Mouse (Mus musculus): Measurements from ENCODE around the gene Midn. TPM values are rescaled to one million over a fixed set of nuclear protein-coding genes. Genes with fewer than 3 reads are reported as not detected.
A peak's percentile ranks its signal among the peaks of the same experiment; 100 is the strongest.

The Midn gene
- polyA plus RNA-seq, 1 experiment from 2014 or later, result 18.6 TPM

GRCm38 (mm10) chr10:80194441-80194840, 46.4 kb downstream of the Midn start:
- Histone ChIP-seq H3K27me3 (peaks cover 31% of the 10 kb centered on the region), H3K9ac (no peak overlapping the region), H3K27ac (no peak overlapping the region), H3K36me3 (no peaks in the 10 kb centered on the region), H3K4me1 (peaks cover 15% of the 10 kb centered on the region), H3K4me2 (no peak overlapping the region), H3K4me3 (no peak overlapping the region), H3K9me3 (no peaks in the 10 kb centered on the region)
- WGBS, result 64% methylated on average over 8 of the region's 8 CpGs
- no peak for ATAC-seq (ENCODE audit: borderline replicate concordance, extremely low read depth, low FRiP score, low TSS enrichment)

DNA sequence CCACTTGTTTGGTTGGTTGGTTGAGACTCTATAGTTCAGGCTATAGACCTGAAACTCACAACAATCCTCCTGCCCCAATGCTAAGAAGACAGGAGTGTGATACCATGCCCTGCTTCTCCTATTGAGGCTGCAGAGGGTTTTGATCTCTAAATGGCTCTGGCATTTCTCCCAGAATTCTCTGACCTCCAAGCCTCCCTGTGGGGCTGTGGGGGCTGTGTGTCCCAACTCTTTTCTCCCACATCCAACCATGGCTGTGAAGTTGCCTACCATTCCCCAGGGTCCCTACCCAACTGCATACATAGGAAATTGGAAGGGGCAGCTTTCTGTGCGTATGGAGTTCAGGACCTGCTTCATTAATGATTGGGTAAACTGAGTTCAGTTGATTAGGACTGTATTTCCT, 48.1 kb downstream of the Midn start:
- H3K9ac ChIP-seq, result no peak overlapping the region
- H3K4me1 ChIP-seq, result peaks cover 3% of the 10 kb centered on the region; the same call in 1 of the 2 replicates
- H3K9me3 ChIP-seq, result no peaks in the 10 kb centered on the region
- H3K36me3 ChIP-seq, result no peaks in the 10 kb centered on the region
- no peak overlapping the region for H3K4me3 ChIP-seq
- 81% methylated on average over 1 of the region's 1 CpGs for WGBS
- no peak overlapping the region for H3K27ac ChIP-seq
- no peak for ATAC-seq (ENCODE audit: borderline replicate concordance, extremely low read depth, low FRiP score, low TSS enrichment)
- H3K27me3 ChIP-seq, result peaks cover 14% of the 10 kb centered on the region
- H3K4me2 ChIP-seq, result no peak overlapping the region

- WGBS, result 76% methylated on average over 33 of the region's 33 CpGs
- H3K4me1 ChIP-seq, result peaks cover 3% of the 10 kb centered on the region; the same call in 1 of the 2 replicates
- no peak for ATAC-seq (ENCODE audit: borderline replicate concordance, extremely low read depth, low FRiP score, low TSS enrichment)
These were observed 48.9 kb downstream of the Midn start for GRCm38 (mm10) chr10:80196778-80197581.

GRCm38 (mm10) chr10:80199440-80200008, 51.5 kb downstream of the Midn start:
- Histone ChIP-seq H3K9me3 (no peaks in the 10 kb centered on the region), H3K4me1 (peaks cover 3% of the 10 kb centered on the region; the same call in 1 of the 2 replicates), H3K27me3 (no peaks in the 10 kb centered on the region), H3K4me2 (no peak overlapping the region), H3K4me3 (no peak overlapping the region), H3K27ac (no peak overlapping the region), H3K36me3 (no peaks in the 10 kb centered on the region), H3K9ac (no peak overlapping the region)
- 54% methylated on average over 3 of the region's 3 CpGs for WGBS
- peak; percentile 66; the same call in 1 of the 2 replicates for ATAC-seq (ENCODE audit: borderline replicate concordance, extremely low read depth, low FRiP score, low TSS enrichment)

More at GRCm38 (mm10) chr10:80196778-80197581, 48.9 kb downstream of the Midn start:
- no peak overlapping the region for H3K4me3 ChIP-seq
- no peak overlapping the region for H3K9ac ChIP-seq
- peaks cover 7% of the 10 kb centered on the region for H3K27me3 ChIP-seq
- H3K9me3 ChIP-seq, result no peaks in the 10 kb centered on the region
- H3K27ac ChIP-seq, result no peak overlapping the region
- H3K36me3 ChIP-seq, result no peaks in the 10 kb centered on the region
- no peak overlapping the region for H3K4me2 ChIP-seq

DNA sequence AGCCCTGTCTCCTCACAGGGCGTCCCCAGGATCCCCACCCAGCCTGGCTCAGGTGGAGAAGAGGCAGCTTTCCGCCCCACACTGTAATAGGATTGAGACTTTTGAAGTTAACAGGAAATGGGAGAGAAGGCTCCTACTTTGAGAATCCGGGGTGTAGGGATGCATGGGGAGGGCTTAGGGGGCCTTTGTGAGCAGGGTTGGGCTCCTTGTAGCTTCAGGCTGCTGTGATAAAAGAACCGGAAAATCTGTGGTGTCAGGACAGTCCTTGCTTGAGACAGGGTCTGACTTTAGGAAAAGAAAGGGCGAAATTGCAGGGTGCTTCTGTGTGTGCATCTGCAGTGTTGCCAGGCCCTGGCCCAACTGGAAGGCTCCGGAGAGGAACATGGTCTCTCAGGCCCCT, 52.4 kb downstream of the Midn start:
- no peaks in the 10 kb centered on the region for H3K9me3 ChIP-seq
- no peaks in the 10 kb centered on the region for H3K27me3 ChIP-seq
- peaks cover 3% of the 10 kb centered on the region; the same call in 1 of the 2 replicates for H3K4me1 ChIP-seq
- no peak overlapping the region for H3K9ac ChIP-seq
- no peak for ATAC-seq (ENCODE audit: borderline replicate concordance, extremely low read depth, low FRiP score, low TSS enrichment)
- no peak overlapping the region for H3K4me3 ChIP-seq
- no peak overlapping the region for H3K4me2 ChIP-seq
- H3K27ac ChIP-seq, result no peak overlapping the region
- no peaks in the 10 kb centered on the region for H3K36me3 ChIP-seq
- WGBS, result 81% methylated on average over 6 of the region's 6 CpGs

GRCm38 (mm10) chr10:80204055-80204454, 56.0 kb downstream of the Midn start:
- Histone ChIP-seq H3K9ac (no peak overlapping the region), H3K4me2 (no peak overlapping the region), H3K27me3 (peaks cover 4% of the 10 kb centered on the region; the same call in 1 of the 2 replicates), H3K4me3 (no peak overlapping the region), H3K4me1 (peaks cover 3% of the 10 kb centered on the region; the same call in 1 of the 2 replicates), H3K9me3 (no peaks in the 10 kb centered on the region), H3K27ac (no peak overlapping the region), H3K36me3 (no peaks in the 10 kb centered on the region)
- WGBS, result 18% methylated on average over 7 of the region's 7 CpGs
- ATAC-seq (ENCODE audit: borderline replicate concordance, extremely low read depth, low FRiP score, low TSS enrichment), result no peak

DNA sequence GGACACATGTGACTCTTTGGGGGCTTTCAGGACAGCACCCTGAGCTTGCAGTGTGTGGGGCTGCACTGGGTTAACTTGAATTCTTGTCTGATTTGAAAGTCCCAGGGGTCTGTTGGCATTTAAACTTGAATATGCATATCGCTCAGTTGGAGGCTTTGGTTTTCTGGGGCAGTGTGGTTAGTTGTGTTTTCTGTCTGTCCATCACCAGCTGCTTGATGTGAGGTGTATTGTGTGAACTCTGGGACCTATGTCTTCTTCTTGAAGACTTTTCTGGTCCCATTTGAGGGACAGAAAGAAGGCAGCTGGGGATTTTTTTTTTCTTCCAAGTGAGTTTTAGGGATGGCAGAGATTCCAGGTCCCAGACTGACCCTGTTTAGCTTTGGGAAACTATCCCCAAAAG, 59.1 kb downstream of the Midn start:
- no peak overlapping the region for H3K4me3 ChIP-seq
- H3K9me3 ChIP-seq, result no peaks in the 10 kb centered on the region
- no peak for ATAC-seq (ENCODE audit: borderline replicate concordance, extremely low read depth, low FRiP score, low TSS enrichment)
- no peak overlapping the region for H3K9ac ChIP-seq
- H3K4me2 ChIP-seq, result no peak overlapping the region
- WGBS, result 63% methylated on average over 1 of the region's 1 CpGs
- H3K4me1 ChIP-seq, result no peaks in the 10 kb centered on the region
- H3K36me3 ChIP-seq, result no peaks in the 10 kb centered on the region
- peaks cover 6% of the 10 kb centered on the region; the same call in 1 of the 2 replicates for H3K27me3 ChIP-seq
- no peak overlapping the region for H3K27ac ChIP-seq

GRCm38 (mm10) chr10:80207676-80208075, 59.6 kb downstream of the Midn start:
- WGBS, result 68% methylated on average over 10 of the region's 10 CpGs
- H3K9me3 ChIP-seq, result no peaks in the 10 kb centered on the region

More at GRCm38 (mm10) chr10:80207676-80208075, 59.6 kb downstream of the Midn start:
- no peaks in the 10 kb centered on the region for H3K36me3 ChIP-seq
- no peak overlapping the region for H3K9ac ChIP-seq
- H3K4me1 ChIP-seq, result no peaks in the 10 kb centered on the region
- no peak overlapping the region for H3K27ac ChIP-seq
- no peak for ATAC-seq (ENCODE audit: borderline replicate concordance, extremely low read depth, low FRiP score, low TSS enrichment)
- H3K4me3 ChIP-seq, result no peak overlapping the region
- H3K4me2 ChIP-seq, result no peak overlapping the region
- peaks cover 6% of the 10 kb centered on the region; the same call in 1 of the 2 replicates for H3K27me3 ChIP-seq

Other genes with a start within 250 kb of the Midn start
- 54.7 and 56.1 TPM in 2 replicates for gene Med16, start 239.3 kb upstream of the Midn start, polyA plus RNA-seq (2015; fragmentation: Nextera tagmentation; extraction: Ambion mirVana)
- gene Gm26602, start 237.4 kb upstream of the Midn start, polyA plus RNA-seq (2015; fragmentation: Nextera tagmentation; extraction: Ambion mirVana), result 1.2 and 1.7 TPM in 2 replicates
- 0.59 and 0.87 TPM in 2 replicates for gene Kiss1r, start 231.3 kb upstream of the Midn start, polyA plus RNA-seq (2015; fragmentation: Nextera tagmentation; extraction: Ambion mirVana)
- 143 and 152 TPM in 2 replicates for gene R3hdm4, start 227.1 kb upstream of the Midn start, polyA plus RNA-seq (2015; fragmentation: Nextera tagmentation; extraction: Ambion mirVana)
- gene Arid3a, start 221.2 kb upstream of the Midn start, polyA plus RNA-seq (2015; fragmentation: Nextera tagmentation; extraction: Ambion mirVana), result 4.8 and 6.0 TPM in 2 replicates
- gene Wdr18, start 188.1 kb upstream of the Midn start, polyA plus RNA-seq (2015; fragmentation: Nextera tagmentation; extraction: Ambion mirVana), result 95.1 and 96.2 TPM in 2 replicates
- 0.34 and 0.45 TPM in 2 replicates for gene Grin3b, start 177.6 kb upstream of the Midn start, polyA plus RNA-seq (2015; fragmentation: Nextera tagmentation; extraction: Ambion mirVana)
- 20.2 and 20.5 TPM in 2 replicates for gene Tmem259, start 163.9 kb upstream of the Midn start, polyA plus RNA-seq (2015; fragmentation: Nextera tagmentation; extraction: Ambion mirVana)
- 367 and 375 TPM in 2 replicates for gene Cnn2, start 159.7 kb upstream of the Midn start, polyA plus RNA-seq (2015; fragmentation: Nextera tagmentation; extraction: Ambion mirVana)
- gene Abca7, start 151.8 kb upstream of the Midn start, polyA plus RNA-seq (2015; fragmentation: Nextera tagmentation; extraction: Ambion mirVana), result 3.5 and 4.3 TPM in 2 replicates
- 16.8 and 19.8 TPM in 2 replicates for gene Arhgap45, start 131.6 kb upstream of the Midn start, polyA plus RNA-seq (2015; fragmentation: Nextera tagmentation; extraction: Ambion mirVana)
- gene Polr2e, start 108.5 kb upstream of the Midn start, polyA plus RNA-seq (2015; fragmentation: Nextera tagmentation; extraction: Ambion mirVana), result 223 and 225 TPM in 2 replicates
- gene Gpx4, start 101.1 kb upstream of the Midn start, polyA plus RNA-seq (2015; fragmentation: Nextera tagmentation; extraction: Ambion mirVana), result 523 and 535 TPM in 2 replicates
- gene Sbno2, start 42.7 kb upstream of the Midn start, polyA plus RNA-seq (2015; fragmentation: Nextera tagmentation; extraction: Ambion mirVana), result 15.5 and 16.6 TPM in 2 replicates
- gene Stk11, start 32.5 kb upstream of the Midn start, polyA plus RNA-seq (2015; fragmentation: Nextera tagmentation; extraction: Ambion mirVana), result 18.6 and 22.1 TPM in 2 replicates
- gene Atp5d, start 9.6 kb upstream of the Midn start, polyA plus RNA-seq (2015; fragmentation: Nextera tagmentation; extraction: Ambion mirVana), result 521 and 541 TPM in 2 replicates
- gene Cbarp, start 7.4 kb upstream of the Midn start, polyA plus RNA-seq (2015; fragmentation: Nextera tagmentation; extraction: Ambion mirVana), result 3.9 and 5.0 TPM in 2 replicates
- gene Cirbp, start 17.7 kb downstream of the Midn start, polyA plus RNA-seq (2015; fragmentation: Nextera tagmentation; extraction: Ambion mirVana), result 94.6 and 95.1 TPM in 2 replicates
- gene 1600002K03Rik, start 24.7 kb downstream of the Midn start, polyA plus RNA-seq (2015; fragmentation: Nextera tagmentation; extraction: Ambion mirVana), result 11.6 and 14.7 TPM in 2 replicates
- gene Efna2, start 31.2 kb downstream of the Midn start, polyA plus RNA-seq (2015; fragmentation: Nextera tagmentation; extraction: Ambion mirVana), result 16.0 and 17.3 TPM in 2 replicates
- gene Mum1, start 78.2 kb downstream of the Midn start, polyA plus RNA-seq (2015; fragmentation: Nextera tagmentation; extraction: Ambion mirVana), result 64.5 and 66.2 TPM in 2 replicates
- gene Ndufs7, start 100.8 kb downstream of the Midn start, polyA plus RNA-seq (2015; fragmentation: Nextera tagmentation; extraction: Ambion mirVana), result 321 and 329 TPM in 2 replicates
- 29.3 and 30.2 TPM in 2 replicates for gene Gamt, start 112.7 kb downstream of the Midn start, polyA plus RNA-seq (2015; fragmentation: Nextera tagmentation; extraction: Ambion mirVana)
- gene Dazap1, start 113.2 kb downstream of the Midn start, polyA plus RNA-seq (2015; fragmentation: Nextera tagmentation; extraction: Ambion mirVana), result 58.9 and 67.0 TPM in 2 replicates
- gene Rps15, start 144.2 kb downstream of the Midn start, polyA plus RNA-seq (2015; fragmentation: Nextera tagmentation; extraction: Ambion mirVana), result 907 and 974 TPM in 2 replicates
- gene Apc2, start 147.7 kb downstream of the Midn start, polyA plus RNA-seq (2015; fragmentation: Nextera tagmentation; extraction: Ambion mirVana), result 0.59 and 1.3 TPM in 2 replicates
- gene 2310011J03Rik, start 172.3 kb downstream of the Midn start, polyA plus RNA-seq (2015; fragmentation: Nextera tagmentation; extraction: Ambion mirVana), result 47.7 and 51.9 TPM in 2 replicates
- 3.4 and 4.0 TPM in 2 replicates for gene Pcsk4, start 181.2 kb downstream of the Midn start, polyA plus RNA-seq (2015; fragmentation: Nextera tagmentation; extraction: Ambion mirVana)
- 13.8 and 14.2 TPM in 2 replicates for gene Reep6, start 181.7 kb downstream of the Midn start, polyA plus RNA-seq (2015; fragmentation: Nextera tagmentation; extraction: Ambion mirVana)
- gene Adamtsl5, start 200.1 kb downstream of the Midn start, polyA plus RNA-seq (2015; fragmentation: Nextera tagmentation; extraction: Ambion mirVana), result 2.5 and 3.4 TPM in 2 replicates
- 0.74 and 1.0 TPM in 2 replicates for gene Plk5, start 208.2 kb downstream of the Midn start, polyA plus RNA-seq (2015; fragmentation: Nextera tagmentation; extraction: Ambion mirVana)
- gene Mex3d, start 239.4 kb downstream of the Midn start, polyA plus RNA-seq (2015; fragmentation: Nextera tagmentation; extraction: Ambion mirVana), result 7.9 and 9.6 TPM in 2 replicates

Data from lung, embryonic 15.5 days (tissue).